Mouse (Mus musculus) MEL (cell line): ENCODE results near the gene Lrrfip1. TPM values are rescaled to one million over a fixed set of nuclear protein-coding genes. Genes with fewer than 3 reads are reported as not detected.

Experiments used
- DNase-seq: peaks from one replicate; pipeline ENCODE4 v3.0.0; 2011; ENCODE audit warnings: low read depth, low spot score
- H3K27ac ChIP-seq: 2 replicates; pipeline ENCODE4 v1.5.1; 2012; ENCODE audit warnings: low read depth, mild to moderate bottlenecking, control low read depth, low read length, moderate library complexity; ENCODE audit not compliant: control insufficient read depth
- H3K27me3 ChIP-seq, 2 experiments: fragments of 150-350 bp in 1 of 2; sonication (generic) in 1 of 2; 2 replicates each; pipeline ENCODE4 v1.6.1; 2012; ENCODE audit warnings: low read length in 2 of 2, mild to moderate bottlenecking in 2 of 2, improper control_type of control experiment in 1 of 2, moderate library complexity in 1 of 2; ENCODE audit not compliant: insufficient read depth in 2 of 2, control insufficient read depth in 1 of 2
- H3K36me3 ChIP-seq, 2 experiments: 2 replicates each; pipeline ENCODE4 v1.6.1; 2012 to 2014; ENCODE audit warnings: low read length in 2 of 2, improper control_type of control experiment in 1 of 2, inconsistent platforms in 1 of 2, mild to moderate bottlenecking in 1 of 2; ENCODE audit not compliant: insufficient read depth in 2 of 2, control insufficient read depth in 1 of 2
- H3K4me1 ChIP-seq, 2 experiments: fragments of 150-350 bp in 1 of 2; sonication (generic) in 1 of 2; 2 replicates each; pipeline ENCODE4 v1.6.1; 2012; ENCODE audit warnings: low read length in 2 of 2, improper control_type of control experiment in 1 of 2, mild to moderate bottlenecking in 1 of 2; ENCODE audit not compliant: insufficient read depth in 2 of 2, control insufficient read depth in 1 of 2
- H3K4me3 ChIP-seq, 2 experiments: fragments of 150-350 bp in 1 of 2; sonication (generic) in 1 of 2; 2 replicates each; pipeline ENCODE4 v1.5.1; 2012; ENCODE audit warnings: low read depth in 2 of 2, low read length in 2 of 2, mild to moderate bottlenecking in 2 of 2, moderate library complexity in 2 of 2, control low read depth in 1 of 2, improper control_type of control experiment in 1 of 2; ENCODE audit not compliant: control insufficient read depth in 1 of 2, insufficient read depth in 1 of 2
- H3K79me2 ChIP-seq: 2 replicates; pipeline ENCODE4 v1.6.1; 2012; ENCODE audit warnings: mild to moderate bottlenecking, low read length, moderate library complexity; ENCODE audit not compliant: control insufficient read depth, poor library complexity, insufficient read depth
- H3K9ac ChIP-seq: 2 replicates; pipeline ENCODE4 v1.6.1; 2012; ENCODE audit warnings: low read depth, mild to moderate bottlenecking, control low read depth, low read length, moderate library complexity; ENCODE audit not compliant: control insufficient read depth, poor library complexity, severe bottlenecking
- H3K9me3 ChIP-seq: fragments of 150-350 bp; sonication (generic); replicated peaks from 2 replicates; pipeline ENCODE4 v1.6.1; 2012; ENCODE audit warnings: mild to moderate bottlenecking, low read length, improper control_type of control experiment, moderate library complexity; ENCODE audit not compliant: insufficient read depth
- BHLHE40 ChIP-seq: IDR thresholded peaks from 2 replicates; pipeline ENCODE4 v1.6.1; 2012; ENCODE audit warnings: low read depth, mild to moderate bottlenecking, inconsistent platforms, low read length, improper control_type of control experiment, borderline replicate concordance
- CHD2 ChIP-seq: IDR thresholded peaks from 2 replicates; pipeline ENCODE4 v1.6.1; 2011; ENCODE audit warnings: low read length, improper control_type of control experiment
- E2F4 ChIP-seq: IDR thresholded peaks from 2 replicates; pipeline ENCODE4 v1.6.1; 2011; ENCODE audit warnings: low read depth, low read length, improper control_type of control experiment, borderline replicate concordance
- ELF1 ChIP-seq: IDR thresholded peaks from 2 replicates; pipeline ENCODE4 v1.6.1; 2014; ENCODE audit warnings: low read depth, mild to moderate bottlenecking, inconsistent platforms, low read length, improper control_type of control experiment, moderate library complexity
- GABPA ChIP-seq: IDR thresholded peaks from 2 replicates; pipeline ENCODE4 v1.6.1; 2012; ENCODE audit warnings: low read depth, mild to moderate bottlenecking, inconsistent platforms, low read length, improper control_type of control experiment, moderate library complexity
- JUND ChIP-seq: IDR thresholded peaks from 2 replicates; pipeline ENCODE4 v1.6.1; 2011; ENCODE audit warnings: low read depth, mild to moderate bottlenecking, improper control_type of control experiment, low read length
- KAT2A ChIP-seq: conservative IDR thresholded peaks from 2 replicates; pipeline ENCODE4 v1.6.1; 2012; ENCODE audit warnings: low read depth, low read length, improper control_type of control experiment, inconsistent platforms
- MAFK ChIP-seq: IDR thresholded peaks from 2 replicates; pipeline ENCODE4 v1.6.1; 2011; ENCODE audit warnings: low read depth, mild to moderate bottlenecking, low read length, improper control_type of control experiment, borderline replicate concordance
- NELFE ChIP-seq: IDR thresholded peaks from 2 replicates; pipeline ENCODE4 v1.6.1; 2011; ENCODE audit warnings: low read depth, low read length, improper control_type of control experiment
- POLR2A ChIP-seq, 2 experiments: IDR thresholded peaks; 2 replicates each; pipeline ENCODE4 v1.6.1; 2011 to 2012; ENCODE audit warnings: low read length in 2 of 2, mild to moderate bottlenecking in 2 of 2, control low read depth in 1 of 2, improper control_type of control experiment in 1 of 2, low read depth in 1 of 2, moderate library complexity in 1 of 2; ENCODE audit not compliant: control insufficient read depth in 1 of 2, insufficient read depth in 1 of 2, poor library complexity in 1 of 2
- POLR2AphosphoS5 ChIP-seq: IDR thresholded peaks from 2 replicates; pipeline ENCODE4 v1.6.1; 2012; ENCODE audit warnings: low read depth, borderline replicate concordance, mild to moderate bottlenecking, inconsistent platforms, low read length, moderate library complexity, mixed read lengths
- RCOR1 ChIP-seq: IDR thresholded peaks from 2 replicates; pipeline ENCODE4 v1.6.1; 2012; ENCODE audit warnings: low read depth, mild to moderate bottlenecking, inconsistent platforms, low read length, improper control_type of control experiment
- UBTF ChIP-seq: IDR thresholded peaks from 2 replicates; pipeline ENCODE4 v1.6.1; 2012; ENCODE audit warnings: low read depth, mild to moderate bottlenecking, inconsistent platforms, low read length, improper control_type of control experiment, moderate library complexity, borderline replicate concordance; ENCODE audit not compliant: insufficient read depth
- USF1 ChIP-seq: IDR thresholded peaks from 2 replicates; pipeline ENCODE4 v1.6.1; 2014; ENCODE audit warnings: low read depth, mild to moderate bottlenecking, inconsistent platforms, low read length, improper control_type of control experiment, moderate library complexity
- ZC3H11A ChIP-seq: IDR thresholded peaks from 2 replicates; pipeline ENCODE4 v1.6.1; 2012; ENCODE audit warnings: low read depth, mild to moderate bottlenecking, inconsistent platforms, low read length, improper control_type of control experiment
- ZKSCAN1 ChIP-seq: IDR thresholded peaks from 2 replicates; pipeline ENCODE4 v1.6.1; 2012; ENCODE audit warnings: low read depth, mild to moderate bottlenecking, inconsistent platforms, low read length, improper control_type of control experiment, moderate library complexity
- ZNF384 ChIP-seq: IDR thresholded peaks from 2 replicates; pipeline ENCODE4 v1.6.1; 2012; ENCODE audit warnings: low read depth, mild to moderate bottlenecking, inconsistent platforms, low read length, improper control_type of control experiment
- polyA plus RNA-seq, 2 experiments: library from polyadenylated mRNA; stranded (reverse) in 1 of 2; unstranded in 1 of 2; fragments of >175 nt in 1 of 2; fragments of >200 nt in 1 of 2; gene quantifications; 2 replicates each; pipeline versions ENCODE4 v1.2.1 to v1.2.4; 2012; ENCODE audit warnings: low replicate concordance in 2 of 2, low read depth in 1 of 2; ENCODE audit not compliant: insufficient read length in 2 of 2, insufficient read depth in 1 of 2, missing spikeins in 1 of 2
- total RNA-seq: library from RNA; depleted of rRNA; stranded (reverse); fragments of 300-350 nt; gene quantifications from 2 replicates; pipeline ENCODE4 v1.2.3, GENCODE M21; 2012

Lrrfip1 gene
- total and polyA plus RNA-seq, 3 experiments: 12.9 to 15.4 TPM; not detected in 1

- Histone ChIP-seq H3K36me3 (peaks cover 0 to 11% of the 10 kb centered on the region in 2 experiments; a peak in 2 of 4 replicates), H3K27me3 (no peaks in the 10 kb centered on the region), H3K4me1 (peaks cover 5 to 6% of the 10 kb centered on the region in 2 experiments), H3K27ac (no peak overlapping the region), H3K4me3 (no peak overlapping the region), H3K79me2 (no peaks in the 10 kb centered on the region), H3K9ac (no peak overlapping the region), H3K9me3 (no peaks in the 10 kb centered on the region)
- no peak for DNase-seq
- TF ChIP-seq MAFK (no peak), CHD2 (no peak), GABPA (no peak), ZC3H11A (no peak), USF1 (no peak), JUND (no peak)
These were observed 91.9 kb downstream of the Lrrfip1 start for GRCm38 (mm10) chr1:91090456-91090855.

GRCm38 (mm10) chr1:91092451-91092850, 93.9 kb downstream of the Lrrfip1 start:
- Histone ChIP-seq H3K9me3 (no peaks in the 10 kb centered on the region), H3K36me3 (peaks cover 0 to 11% of the 10 kb centered on the region in 2 experiments; a peak in 2 of 4 replicates), H3K4me1 (peaks cover 5 to 6% of the 10 kb centered on the region in 2 experiments), H3K27ac (no peak overlapping the region), H3K27me3 (no peaks in the 10 kb centered on the region), H3K4me3 (no peak overlapping the region), H3K9ac (no peak overlapping the region), H3K79me2 (no peaks in the 10 kb centered on the region)
- no peak for DNase-seq
- TF ChIP-seq POLR2AphosphoS5 (no peak), MAFK (no peak)

GRCm38 (mm10) chr1:91093296-91093695, 94.8 kb downstream of the Lrrfip1 start:
- no peak overlapping the region for H3K9ac ChIP-seq
- no peak for DNase-seq
- peaks cover 0 to 11% of the 10 kb centered on the region in 2 experiments; a peak in 2 of 4 replicates for H3K36me3 ChIP-seq
- H3K9me3 ChIP-seq: no peaks in the 10 kb centered on the region
- H3K4me1 ChIP-seq: peaks cover 5 to 6% of the 10 kb centered on the region in 2 experiments
- no peak overlapping the region for H3K4me3 ChIP-seq
- no peak overlapping the region for H3K27ac ChIP-seq
- H3K79me2 ChIP-seq: no peaks in the 10 kb centered on the region
- no peak for TF ChIP-seq NELFE
- no peak for TF ChIP-seq POLR2AphosphoS5
- no peak for TF ChIP-seq JUND
- no peak for TF ChIP-seq ZNF384
- no peak for TF ChIP-seq ZKSCAN1
- TF ChIP-seq RCOR1: no peak
- TF ChIP-seq ZC3H11A: no peak
- TF ChIP-seq E2F4: no peak
- TF ChIP-seq KAT2A: no peak
- TF ChIP-seq POLR2A (IDR thresholded peaks at IDR 0.05; ENCODE audit: control insufficient read depth in 1 of 2, insufficient read depth in 1 of 2, low read depth in 1 of 2, low read length in 2 of 2, poor library complexity in 1 of 2): no peak
- no peak for TF ChIP-seq BHLHE40
- TF ChIP-seq ELF1: no peak
- TF ChIP-seq UBTF: no peak
- H3K27me3 ChIP-seq: no peaks in the 10 kb centered on the region
